17 mouse cellular contexts compared by ENCODE assay signal in genomic region chr3:14957481-14957880, GRCm38 (mm10).
DNase-seq lines count a peak whose midpoint lies in the region; ATAC-seq and TF ChIP-seq lines count a peak whose summit lies in the region.
"Had no signal": no experiment of that assay in that cellular context is flagged by ENCODE, and none has a peak within 500 bp of the region (broad histone marks: within the 10 kb centered on the region; RNA-seq: fewer than 3 reads in every experiment).

No protein-coding gene starts in this region.

- no peak overlapping the region for H3K4me2 ChIP-seq in kidney, embryonic 16.5 days (replicated peaks; ENCODE audit: low read depth, low read length)
- no peak overlapping the region for H3K4me2 ChIP-seq in lung, postnatal 0 days (replicated peaks; ENCODE audit: low read depth, low read length)
- H3K4me2 ChIP-seq: hindbrain, embryonic 14.5 days; midbrain, embryonic 12.5 days; neural tube, embryonic 12.5 days had no signal

- H3K27me3 ChIP-seq in kidney, embryonic 16.5 days (ENCODE audit: insufficient read depth, low read length), result no peaks in the 10 kb centered on the region
- H3K27me3 ChIP-seq in lung, postnatal 0 days (replicated peaks; ENCODE audit: insufficient read depth, low read length), result no peaks in the 10 kb centered on the region
- H3K27me3 ChIP-seq: midbrain, embryonic 12.5 days; neural tube, embryonic 12.5 days had no signal

- 56% methylated on average over 1 of the region's 1 CpGs for WGBS in kidney, embryonic 16.5 days
- 28% methylated on average over 1 of the region's 1 CpGs for WGBS in lung, postnatal 0 days

- H3K4me1 ChIP-seq in kidney, embryonic 16.5 days (ENCODE audit: insufficient read depth, low read length), result peaks cover 9% of the 10 kb centered on the region
- H3K4me1 ChIP-seq in lung, postnatal 0 days (ENCODE audit: insufficient read depth, low read depth, low read length), result peaks cover 23% of the 10 kb centered on the region

- DNase-seq in layer of hippocampus, adult 9-11 months, result peak; percentile 14
- DNase-seq in layer of hippocampus, postnatal 25 days (ENCODE audit: extremely low spot score in 1 of 2, low spot score in 1 of 2), result no peak
- DNase-seq in adrenal gland, postnatal 36 days, result peak; percentile 47 to 48
- DNase-seq in lung, postnatal 0 days (ENCODE audit: low spot score), result peak; percentile 86
- no peak for DNase-seq in urinary bladder, postnatal 25 days (ENCODE audit: low spot score)
- DNase-seq in left cerebral cortex, adult 9 months (ENCODE audit: low spot score in 2 of 2), result no peak
- DNase-seq: cerebellum, postnatal 10 days; heart, adult 11 months; spleen, adult 18-20 months; thymus, postnatal 25 days had no signal

- no peaks in the 10 kb centered on the region for H3K36me3 ChIP-seq in kidney, embryonic 16.5 days (ENCODE audit: insufficient read depth, low read length)
- no peaks in the 10 kb centered on the region for H3K36me3 ChIP-seq in lung, postnatal 0 days (ENCODE audit: insufficient read depth, low read length)
- H3K36me3 ChIP-seq: embryonic facial prominence, embryonic 10.5 days; G1E; midbrain, embryonic 12.5 days; neural tube, embryonic 12.5 days had no signal

- H3K9me3 ChIP-seq in kidney, embryonic 16.5 days (ENCODE audit: low read length), result no peaks in the 10 kb centered on the region
- H3K9me3 ChIP-seq in lung, postnatal 0 days (ENCODE audit: low read length), result no peaks in the 10 kb centered on the region
- H3K9me3 ChIP-seq: embryonic facial prominence, embryonic 10.5 days; G1E; midbrain, embryonic 12.5 days; neural tube, embryonic 12.5 days had no signal

- H3K9ac ChIP-seq in kidney, embryonic 16.5 days (replicated peaks; ENCODE audit: low read length), result no peak overlapping the region
- no peak overlapping the region for H3K9ac ChIP-seq in lung, postnatal 0 days (replicated peaks; ENCODE audit: low read depth)
- H3K9ac ChIP-seq: hindbrain, embryonic 14.5 days; midbrain, embryonic 12.5 days; neural tube, embryonic 12.5 days had no signal

- no peak for TF ChIP-seq CTCF in lung, postnatal 0 days (IDR thresholded peaks at IDR 0.05)

- no peak overlapping the region for H3K4me3 ChIP-seq in kidney, embryonic 16.5 days (ENCODE audit: low read length)
- no peak overlapping the region for H3K4me3 ChIP-seq in lung, postnatal 0 days (ENCODE audit: low read depth, low read length)
- H3K4me3 ChIP-seq: embryonic facial prominence, embryonic 10.5 days; midbrain, embryonic 12.5 days; neural tube, embryonic 12.5 days had no signal

- peak; percentile 69; the same call in 1 of the 2 replicates for ATAC-seq in kidney, embryonic 16.5 days (ENCODE audit: low FRiP score, low TSS enrichment)
- peak; percentile 84 for ATAC-seq in lung, postnatal 0 days
- ATAC-seq in frontal cortex, adult (ENCODE audit: low TSS enrichment), result no peak

- no peak for TF ChIP-seq EP300 in lung, postnatal 0 days (IDR thresholded peaks at IDR 0.05)

- peak overlapping the region; percentile 51 for H3K27ac ChIP-seq in kidney, embryonic 16.5 days (ENCODE audit: low read length)
- no peak overlapping the region for H3K27ac ChIP-seq in lung, postnatal 0 days (ENCODE audit: low read length)
- H3K27ac ChIP-seq: embryonic facial prominence, embryonic 10.5 days; hindbrain, embryonic 14.5 days; midbrain, embryonic 12.5 days; neural tube, embryonic 12.5 days had no signal

Comparison
In these comparisons a context has a peak if more than half of its experiments do, and no peak if none do; other contexts are left out.
1. DNase-seq: peak in layer of hippocampus, adult 9-11 months (single experiment), adrenal gland, postnatal 36 days (2 of 2) and lung, postnatal 0 days (single experiment); none in layer of hippocampus, postnatal 25 days (0 of 2), urinary bladder, postnatal 25 days (single experiment) and left cerebral cortex, adult 9 months (0 of 2).